30 mouse cellular contexts compared by ENCODE assay signal in genomic region chr15:97411671-97412070, GRCm38 (mm10).
"Had no signal": no experiment of that assay in that cellular context is flagged by ENCODE, and none has a peak within 500 bp of the region (broad histone marks: within the 10 kb centered on the region; RNA-seq: fewer than 3 reads in every experiment).

No protein-coding gene starts in this region.

- DNase-seq: left cerebral cortex, postnatal 4 days; liver; liver, embryonic 13.5 days; liver, postnatal 0 days; lung, adult 18-20 months; lung, adult 2 months; lung, embryonic 14.5 days; lung, postnatal 10 days; lung, postnatal 14 days; lung, postnatal 36 days; lung, postnatal 4 days; midbrain, embryonic 14.5 days had no signal

- H3K9ac ChIP-seq: limb, embryonic 12.5 days; limb, embryonic 13.5 days; limb, embryonic 15.5 days; liver, embryonic 12.5 days; liver, embryonic 13.5 days; liver, embryonic 14.5 days; liver, embryonic 15.5 days; liver, postnatal 0 days; lung, embryonic 14.5 days; lung, embryonic 15.5 days; midbrain, embryonic 12.5 days; midbrain, embryonic 13.5 days; midbrain, embryonic 15.5 days; neural tube, embryonic 12.5 days had no signal

- H3K4me1 ChIP-seq: limb, embryonic 10.5 days; limb, embryonic 12.5 days; liver, embryonic 15.5 days; megakaryocyte, embryonic 14.5 days; midbrain, embryonic 12.5 days; midbrain, embryonic 13.5 days; midbrain, embryonic 15.5 days; neural tube, embryonic 12.5 days had no signal

- H3K36me3 ChIP-seq: limb, embryonic 10.5 days; limb, embryonic 12.5 days; limb, embryonic 13.5 days; limb, embryonic 15.5 days; liver, embryonic 12.5 days; liver, embryonic 13.5 days; liver, embryonic 15.5 days; lung, embryonic 15.5 days; midbrain, embryonic 10.5 days; midbrain, embryonic 12.5 days; midbrain, embryonic 13.5 days; midbrain, embryonic 15.5 days; neural tube, embryonic 12.5 days had no signal

- H3K27ac ChIP-seq: limb, embryonic 10.5 days; limb, embryonic 12.5 days; limb, embryonic 13.5 days; limb, embryonic 15.5 days; liver, embryonic 12.5 days; liver, embryonic 13.5 days; liver, embryonic 14.5 days; liver, embryonic 15.5 days; lung, embryonic 15.5 days; macrophage; midbrain, embryonic 10.5 days; midbrain, embryonic 12.5 days; midbrain, embryonic 13.5 days; midbrain, embryonic 15.5 days; neural tube, embryonic 12.5 days had no signal

- H3K4me3 ChIP-seq: limb, embryonic 10.5 days; limb, embryonic 12.5 days; limb, embryonic 13.5 days; limb, embryonic 15.5 days; liver, embryonic 12.5 days; liver, embryonic 13.5 days; liver, embryonic 15.5 days; lung, embryonic 15.5 days; megakaryocyte, embryonic 14.5 days; midbrain, embryonic 10.5 days; midbrain, embryonic 12.5 days; midbrain, embryonic 13.5 days; midbrain, embryonic 15.5 days; myocyte; neural tube, embryonic 12.5 days had no signal

- H3K27me3 ChIP-seq: limb, embryonic 12.5 days; limb, embryonic 13.5 days; limb, embryonic 15.5 days; lung, embryonic 15.5 days; megakaryocyte, embryonic 14.5 days; midbrain, embryonic 12.5 days; midbrain, embryonic 13.5 days; midbrain, embryonic 15.5 days; neural tube, embryonic 12.5 days had no signal

- ATAC-seq: liver, postnatal 0 days; midbrain, embryonic 13.5 days; midbrain, embryonic 15.5 days; midbrain, embryonic 16.5 days had no signal

- H3K9me3 ChIP-seq: limb, embryonic 10.5 days; limb, embryonic 15.5 days; liver, embryonic 12.5 days; liver, embryonic 13.5 days; liver, embryonic 15.5 days; lung, embryonic 15.5 days; midbrain, embryonic 15.5 days; neural tube, embryonic 12.5 days had no signal

- H3K4me2 ChIP-seq: limb, embryonic 12.5 days; limb, embryonic 13.5 days; limb, embryonic 15.5 days; liver, embryonic 11.5 days; liver, embryonic 12.5 days; liver, embryonic 13.5 days; liver, embryonic 15.5 days; lung, embryonic 14.5 days; lung, embryonic 15.5 days; midbrain, embryonic 12.5 days; midbrain, embryonic 13.5 days; midbrain, embryonic 15.5 days; neural tube, embryonic 12.5 days had no signal
